Mouse (Mus musculus) cortical plate, adult 2 months (tissue): Measurements from ENCODE around the gene Arfgap2.

Experiments
- CTCF ChIP-seq: fragments of 200-500 bp; IDR thresholded peaks from 2 replicates; pipeline ENCODE4 v1.5.1; 2011; ENCODE audit warnings: mild to moderate bottlenecking, control low read depth, low read length; ENCODE audit not compliant: insufficient read depth; ENCODE audit errors: extremely low read depth
- POLR2A ChIP-seq: fragments of 200-500 bp; IDR thresholded peaks from 2 replicates; pipeline ENCODE4 v1.6.1; 2011; ENCODE audit warnings: mild to moderate bottlenecking, low read length, control low read depth; ENCODE audit not compliant: insufficient read depth; ENCODE audit errors: extremely low read depth

- TF ChIP-seq CTCF (no peak), POLR2A (peak; percentile 38; the same call in 1 of the 2 replicates)
Measured at GRCm38 (mm10) chr2:91256256-91257125, 8.3 kb upstream of the Arfgap2 start.
